Mouse (Mus musculus): ENCODE measurements at regions not wholly inside any gene's neighbourhood (a gene's known extent, or its start where the extent isn't known, plus 50 kb on each side); places are given as distances from the start of the nearest gene placed in this dataset.

DNA sequence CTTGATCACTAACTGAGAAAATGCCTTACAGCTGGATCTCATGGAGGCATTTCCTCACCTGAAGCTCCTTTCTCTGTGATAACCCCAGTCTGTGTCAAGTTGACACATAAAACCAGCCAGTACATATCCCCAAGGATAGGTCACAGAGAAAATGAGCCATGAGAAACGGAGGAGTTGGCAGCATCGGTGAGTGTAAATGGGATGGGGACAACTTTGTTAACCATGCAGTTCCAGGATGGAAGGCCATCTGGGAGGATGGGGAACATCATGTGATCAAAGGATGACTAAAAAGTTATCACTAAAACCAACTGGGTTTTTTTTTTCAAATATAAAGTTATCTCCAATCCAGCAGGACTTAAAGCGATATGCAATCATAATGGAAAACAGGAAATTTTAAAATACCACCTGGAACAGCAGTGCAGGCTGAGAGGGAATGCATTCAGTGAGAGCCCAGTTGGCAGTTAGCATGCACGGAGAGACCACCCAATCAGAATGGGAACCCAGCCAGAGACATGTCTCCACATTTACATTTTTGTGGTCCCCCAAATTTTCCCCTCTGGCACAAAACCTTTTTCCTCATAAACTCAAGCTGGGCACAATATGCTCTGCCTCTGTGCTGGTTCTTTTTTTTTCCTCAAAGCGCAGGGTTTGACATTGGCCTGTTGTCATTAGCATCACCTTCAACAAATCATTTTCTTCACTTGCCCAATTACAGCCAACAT is 475.7 kb downstream of the Rapgef2 start:
- in situ Hi-C loops (cut with MboI; ENCODE audit: unreplicated experiment in 2 of 2) = no loop called here

DNA sequence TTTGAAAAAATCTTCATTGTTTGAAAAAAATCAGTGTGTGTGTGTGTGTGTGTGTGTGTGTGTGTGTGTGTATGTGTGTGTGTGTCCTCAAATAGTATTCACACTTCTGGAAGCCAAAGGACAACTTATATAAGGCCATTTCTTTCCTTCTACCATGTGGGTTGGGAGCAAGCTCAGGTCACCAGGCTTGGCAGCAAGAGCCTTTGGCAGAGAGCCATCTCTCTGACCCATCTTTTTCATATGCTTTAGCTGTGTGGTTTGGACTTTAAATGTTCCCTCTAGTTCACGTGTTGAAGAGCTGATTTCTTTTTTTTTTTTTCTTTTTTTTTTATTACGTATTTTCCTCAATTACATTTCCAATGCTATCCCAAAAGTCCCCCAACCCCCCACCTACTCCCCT is 483.1 kb downstream of the Rapgef2 start:
- in situ Hi-C loops (cut with MboI; ENCODE audit: unreplicated experiment in 2 of 2) = no loop called here

DNA sequence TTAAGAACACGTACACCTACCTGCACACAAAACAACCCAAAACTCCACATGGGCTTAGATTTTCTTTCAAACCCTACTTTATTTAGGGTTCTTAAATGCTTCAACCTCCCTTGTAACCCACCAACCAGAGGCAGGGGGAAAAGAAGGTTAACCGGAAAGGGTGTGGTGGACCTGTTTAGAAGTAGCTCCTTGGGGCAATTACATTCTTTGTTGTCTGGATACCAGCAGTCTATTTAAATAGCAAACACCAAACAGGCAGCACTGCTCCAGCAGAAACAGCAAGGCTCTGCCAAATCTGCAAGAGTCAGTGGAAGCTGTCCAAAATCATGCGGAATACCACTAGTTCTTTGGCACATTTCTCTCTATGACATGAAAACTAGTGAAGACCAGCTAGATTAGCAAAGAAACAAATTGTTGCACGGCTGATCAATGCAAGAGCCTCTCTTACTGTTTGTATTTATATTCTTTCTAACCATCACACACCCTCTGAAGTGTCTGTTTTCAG is 490.3 kb downstream of the Rapgef2 start:
- in situ Hi-C loops (cut with MboI; ENCODE audit: unreplicated experiment in 2 of 2) = no loop called here

DNA sequence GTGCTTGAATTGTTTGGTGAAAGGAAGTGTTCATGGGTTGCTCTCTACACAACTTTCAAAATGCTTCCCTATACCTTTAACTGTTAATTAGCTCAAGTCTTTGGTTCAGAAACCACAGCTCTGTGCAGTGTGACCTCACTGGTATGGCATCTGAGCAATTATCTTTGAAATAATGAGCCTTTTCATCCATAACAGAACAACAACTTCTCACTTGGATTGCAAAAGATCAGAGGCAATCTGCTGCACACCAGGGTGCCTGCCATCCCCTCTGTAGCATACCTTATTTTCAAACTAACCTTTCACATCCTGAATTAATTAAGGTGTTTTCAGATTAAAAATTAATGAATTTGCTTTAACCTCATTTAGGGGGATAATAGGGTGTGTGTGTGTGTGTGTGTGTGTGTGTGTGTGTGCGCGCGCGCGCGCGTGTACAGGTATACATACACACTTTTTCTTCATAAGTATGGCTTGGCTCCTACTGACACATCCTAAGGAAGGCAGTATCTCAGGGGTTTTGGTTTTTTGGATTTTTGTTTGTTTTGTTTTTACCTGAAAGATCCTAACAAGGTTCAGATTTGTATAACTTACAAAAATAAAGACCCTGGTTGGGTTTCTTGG is 493.8 kb downstream of the Rapgef2 start:
- in situ Hi-C loops (cut with MboI; ENCODE audit: unreplicated experiment in 2 of 2) = no loop called here

DNA sequence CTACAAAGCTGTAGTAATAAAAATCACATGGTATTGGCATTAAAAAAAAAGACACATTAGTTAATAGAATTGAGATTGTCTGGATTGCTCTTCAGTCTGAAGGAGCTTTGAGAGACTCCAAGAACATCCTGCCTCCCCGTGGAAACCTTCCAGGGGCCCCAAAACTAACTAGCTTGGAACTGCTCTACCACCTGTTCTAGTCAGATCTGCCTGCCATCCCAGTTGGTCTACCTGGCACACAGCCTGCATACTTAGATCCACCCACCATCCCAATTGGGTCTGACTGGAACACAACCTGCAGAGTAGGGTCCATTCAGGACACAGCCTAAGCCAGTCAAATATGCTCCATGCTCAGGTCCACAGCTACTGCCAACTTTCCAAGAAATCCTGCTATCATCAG is 503.6 kb downstream of the Rapgef2 start:
- in situ Hi-C loops (cut with MboI; ENCODE audit: unreplicated experiment in 2 of 2) = no loop called here

DNA sequence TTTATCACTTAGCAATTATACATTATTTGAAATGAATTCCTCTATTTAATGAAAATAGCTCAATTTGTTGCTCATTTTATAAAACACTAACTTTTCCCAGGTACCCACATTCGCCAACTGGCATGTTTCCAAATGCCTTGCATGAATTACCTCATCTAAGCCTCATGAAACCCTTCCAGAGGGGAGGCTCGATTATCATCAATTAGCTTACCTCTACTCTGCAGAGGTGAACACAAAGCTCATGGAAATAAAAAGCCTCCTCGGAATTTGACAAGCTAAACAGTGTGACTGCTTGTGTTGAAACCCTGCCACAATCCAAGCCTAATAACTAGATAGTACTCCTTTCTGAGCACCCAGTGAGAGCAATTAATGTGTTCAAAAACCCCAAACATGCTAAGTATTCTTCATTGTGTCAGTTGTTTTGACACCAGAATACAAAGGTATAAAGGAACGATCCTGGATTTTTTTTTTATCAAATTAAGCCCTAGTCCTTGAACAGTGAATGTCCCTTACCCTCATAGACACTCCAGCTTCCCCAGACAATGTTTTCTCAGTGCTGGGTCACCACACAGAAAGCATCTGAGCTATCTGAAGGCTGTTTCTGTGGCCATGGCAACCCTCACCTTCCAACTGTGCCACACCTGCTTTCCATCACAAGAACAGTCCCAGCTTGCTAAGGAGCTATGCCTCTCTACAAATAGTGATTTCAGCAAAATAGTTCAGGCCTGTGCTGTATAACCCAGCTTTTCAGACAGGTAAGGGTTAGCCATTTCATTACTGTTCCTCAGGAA is 530.4 kb downstream of the Rapgef2 start:
- in situ Hi-C loops (cut with MboI; ENCODE audit: unreplicated experiment in 2 of 2) = no loop called here

DNA sequence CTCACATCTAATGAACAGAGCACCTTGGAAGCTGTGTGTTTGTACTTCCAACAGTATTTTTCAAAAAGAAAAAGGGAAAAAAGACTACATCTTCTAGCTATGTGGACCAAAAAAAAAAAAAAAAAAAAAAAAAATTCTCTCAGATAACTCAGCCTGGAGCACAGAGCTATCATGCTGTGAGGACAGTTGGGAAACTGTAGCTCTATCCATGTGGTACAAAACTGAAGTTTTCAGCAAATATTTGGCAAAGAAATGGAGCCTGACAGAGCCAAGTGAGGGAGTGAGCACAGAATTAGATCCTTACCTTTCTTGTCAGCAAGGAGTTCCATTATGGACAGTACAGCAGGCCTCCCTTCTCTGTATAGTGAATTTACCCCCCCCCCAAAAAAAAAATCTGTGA is 550.2 kb downstream of the Rapgef2 start:
- in situ Hi-C loops (cut with MboI; ENCODE audit: unreplicated experiment in 2 of 2) = no loop called here

DNA sequence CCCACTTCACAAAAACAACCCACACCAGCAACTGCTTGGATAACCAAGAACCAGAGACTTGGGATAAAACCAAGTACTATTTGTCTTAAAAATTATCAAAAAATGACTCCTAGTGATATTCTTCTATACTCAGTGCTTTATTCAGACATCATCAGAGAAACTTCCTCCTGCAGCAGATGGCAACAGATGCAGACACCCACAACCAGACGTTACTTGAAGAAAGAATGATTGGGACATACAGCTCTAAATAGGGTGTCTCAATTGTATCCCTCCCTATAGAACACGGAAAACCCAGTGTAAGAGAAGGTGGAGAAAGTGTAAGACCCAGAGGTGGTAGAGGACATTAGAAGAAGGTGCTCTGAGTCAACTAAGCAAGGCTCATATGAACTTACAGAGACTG is 569.6 kb downstream of the Rapgef2 start:
- in situ Hi-C loops (cut with MboI; ENCODE audit: unreplicated experiment in 2 of 2) = no loop called here

DNA sequence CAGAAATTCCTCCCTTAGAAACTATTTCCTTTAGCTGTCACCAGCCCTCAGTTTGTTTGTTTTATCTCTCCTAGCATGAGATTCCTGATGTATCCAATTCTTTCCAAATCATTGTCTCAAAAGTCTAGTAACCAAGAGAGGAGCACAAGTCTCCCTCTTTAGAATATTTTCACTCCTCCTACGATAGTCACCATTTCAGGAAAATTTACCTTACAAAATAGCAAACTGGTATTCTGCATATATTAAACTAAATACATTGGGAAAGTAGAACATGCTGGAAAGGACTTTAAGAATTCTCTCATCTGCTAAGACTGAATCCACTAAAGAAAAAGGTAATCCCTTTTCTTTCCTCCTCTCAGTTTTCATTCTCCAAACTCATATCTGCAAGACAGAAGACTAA is 578.6 kb downstream of the Rapgef2 start:
- in situ Hi-C loops (cut with MboI; ENCODE audit: unreplicated experiment in 2 of 2) = no loop called here

DNA sequence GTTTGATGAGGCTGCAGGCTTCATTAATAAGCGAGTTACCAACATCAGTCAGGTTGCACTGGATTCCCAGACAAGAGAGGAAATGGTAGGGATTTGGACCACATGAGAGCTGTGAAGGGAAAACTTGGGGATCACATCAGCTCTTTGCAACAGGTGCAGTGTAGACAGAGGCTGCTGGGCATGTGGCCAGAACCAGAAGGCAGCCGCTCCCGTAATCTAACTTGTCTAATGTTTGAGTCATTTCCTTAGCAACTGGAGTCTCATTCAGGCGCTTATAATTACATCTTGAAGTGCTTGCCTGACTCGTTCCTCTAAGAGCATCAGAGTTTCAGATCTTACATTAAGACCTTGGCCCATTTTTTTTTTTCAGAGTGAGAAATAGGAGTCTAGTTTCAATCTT is 587.4 kb downstream of the Rapgef2 start:
- in situ Hi-C loops (cut with MboI; ENCODE audit: unreplicated experiment in 2 of 2) = no loop called here

DNA sequence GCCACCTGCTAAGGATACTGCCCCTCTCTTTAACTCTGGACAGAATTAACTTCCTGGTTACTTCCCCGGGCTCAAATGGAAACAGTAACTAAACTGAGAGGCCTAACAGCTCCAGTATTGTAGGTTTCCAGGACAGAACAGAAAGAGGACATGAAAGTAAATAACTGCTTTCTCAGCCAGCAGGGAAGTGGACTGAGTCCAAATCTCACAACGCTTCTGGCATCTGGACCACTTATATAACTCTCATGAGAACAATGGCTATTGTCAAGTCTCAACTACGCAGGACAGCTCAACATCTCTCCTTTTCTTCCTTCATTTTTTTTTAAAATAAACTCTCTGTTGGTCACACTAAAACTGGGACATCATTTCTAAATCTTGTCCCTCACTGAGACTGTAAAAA is 594.8 kb downstream of the Rapgef2 start:
- in situ Hi-C loops (cut with MboI; ENCODE audit: unreplicated experiment in 2 of 2) = no loop called here

DNA sequence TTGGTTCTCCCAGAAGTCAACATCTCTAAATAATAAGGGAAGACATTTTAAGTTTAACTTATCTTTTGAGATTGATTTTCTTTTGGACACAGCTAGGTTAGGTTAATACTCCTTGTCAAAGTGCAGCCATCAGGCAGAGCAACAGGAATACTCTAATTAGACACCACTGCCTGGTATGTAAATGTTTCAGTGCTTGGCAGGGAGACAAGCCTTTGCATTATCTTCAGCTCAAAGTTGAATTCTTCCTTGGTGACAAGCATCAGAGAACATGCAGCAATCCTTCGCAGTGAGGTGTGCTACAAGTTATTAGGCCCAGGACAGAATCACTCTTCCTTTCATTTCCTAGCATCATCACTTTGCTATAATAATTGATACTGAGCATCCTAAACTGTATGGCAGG is 608.7 kb downstream of the Rapgef2 start:
- in situ Hi-C loops (cut with MboI; ENCODE audit: unreplicated experiment in 2 of 2) = no loop called here

DNA sequence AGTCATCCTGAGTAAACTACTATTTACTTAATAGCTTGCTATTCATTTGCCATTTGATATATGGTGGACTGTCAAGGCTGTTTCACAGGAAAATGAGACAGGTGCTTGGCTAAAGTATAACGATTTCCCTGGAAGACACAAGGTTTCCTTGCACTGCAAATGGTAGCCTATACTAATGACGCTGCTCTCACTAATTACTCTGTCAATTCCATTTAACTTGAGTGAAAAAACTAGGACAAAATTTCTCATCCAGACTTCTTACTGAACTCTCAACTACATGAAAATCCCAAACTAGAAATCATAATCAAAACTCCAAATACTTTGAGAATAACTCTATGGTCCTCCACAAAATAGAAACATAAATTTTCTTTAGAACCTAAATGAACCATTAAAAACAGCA is 609.5 kb downstream of the Rapgef2 start:
- in situ Hi-C loops (cut with MboI; ENCODE audit: unreplicated experiment in 2 of 2) = no loop called here

DNA sequence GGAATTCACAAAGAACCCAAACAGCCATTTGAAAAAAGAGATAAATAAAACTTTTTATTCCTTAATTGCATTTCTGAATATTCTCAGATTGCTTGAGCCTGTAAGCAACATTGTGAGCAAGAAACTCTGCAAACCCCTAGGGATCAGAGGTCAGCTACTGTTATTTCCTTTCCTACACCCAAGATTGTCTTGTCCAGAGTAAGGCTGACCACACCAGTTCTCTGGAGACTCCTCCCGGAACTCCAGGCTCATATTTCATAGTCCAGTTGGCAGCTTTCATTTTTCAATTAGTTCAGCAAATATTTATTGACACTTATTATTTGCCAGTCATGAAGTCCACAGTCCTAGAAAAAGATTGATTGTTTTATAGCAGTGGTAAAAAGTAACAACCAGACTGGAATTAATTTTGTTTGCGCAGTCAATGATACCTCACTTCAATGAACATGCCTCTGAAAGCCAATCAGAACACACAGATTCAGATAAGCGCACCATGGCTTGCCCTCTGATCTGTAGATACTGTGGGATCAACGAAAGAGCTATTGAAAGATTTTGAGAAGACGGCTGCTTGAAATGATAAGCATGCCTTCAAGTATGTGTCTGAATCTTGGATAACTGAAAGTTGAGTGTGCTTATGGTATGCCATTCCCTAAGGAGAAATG is 611.7 kb downstream of the Rapgef2 start:
- in situ Hi-C loops (cut with MboI; ENCODE audit: unreplicated experiment in 2 of 2) = no loop called here

DNA sequence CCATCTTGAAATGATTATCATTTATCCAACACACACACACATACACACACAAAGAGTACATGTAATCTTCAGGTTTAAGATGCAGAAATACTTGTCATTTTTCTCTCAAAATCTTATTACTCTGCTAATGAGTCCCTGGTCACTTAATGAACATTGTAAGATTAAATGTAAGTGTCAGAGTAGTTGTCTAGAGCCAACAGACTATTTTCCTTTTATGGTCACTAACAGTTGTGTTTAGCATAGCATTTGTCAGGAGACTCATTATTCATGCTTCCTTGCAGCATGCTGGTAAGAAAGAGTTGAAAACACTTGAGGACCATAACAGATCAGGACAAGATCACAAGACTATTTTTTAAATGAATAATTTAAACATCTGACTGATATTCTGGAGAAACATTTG is 618.3 kb downstream of the Rapgef2 start:
- in situ Hi-C loops (cut with MboI; ENCODE audit: unreplicated experiment in 2 of 2) = no loop called here

DNA sequence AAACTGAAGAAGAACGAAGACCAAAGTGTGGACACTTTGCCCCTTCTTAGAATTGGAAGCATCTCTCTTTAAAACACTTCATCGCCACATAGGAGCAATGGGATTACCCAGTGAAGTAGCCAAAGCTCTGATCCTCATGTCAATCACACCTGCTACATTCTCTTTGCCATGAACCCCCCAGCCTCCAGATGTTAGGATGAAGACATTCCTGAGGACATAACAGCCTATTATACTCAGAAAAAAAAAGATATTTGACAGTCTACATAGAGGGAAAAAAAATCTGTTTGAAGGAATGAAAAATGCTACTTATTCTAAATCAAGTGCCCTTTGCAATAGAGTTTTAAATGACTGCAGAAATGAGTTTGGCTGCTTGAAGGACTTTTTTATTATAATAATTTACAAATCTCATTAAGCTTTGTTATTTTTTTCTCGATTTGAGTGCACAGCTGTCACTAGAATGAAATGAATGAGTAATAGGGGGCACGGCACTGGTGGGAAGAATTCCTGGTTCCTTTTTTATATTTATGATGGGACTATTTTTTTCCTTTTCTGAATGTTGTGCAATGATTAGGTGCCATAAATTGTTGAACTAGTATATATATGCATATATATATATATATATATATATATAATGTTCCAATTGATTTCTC is 618.8 kb downstream of the Rapgef2 start:
- in situ Hi-C loops (cut with MboI; ENCODE audit: unreplicated experiment in 2 of 2) = no loop called here

DNA sequence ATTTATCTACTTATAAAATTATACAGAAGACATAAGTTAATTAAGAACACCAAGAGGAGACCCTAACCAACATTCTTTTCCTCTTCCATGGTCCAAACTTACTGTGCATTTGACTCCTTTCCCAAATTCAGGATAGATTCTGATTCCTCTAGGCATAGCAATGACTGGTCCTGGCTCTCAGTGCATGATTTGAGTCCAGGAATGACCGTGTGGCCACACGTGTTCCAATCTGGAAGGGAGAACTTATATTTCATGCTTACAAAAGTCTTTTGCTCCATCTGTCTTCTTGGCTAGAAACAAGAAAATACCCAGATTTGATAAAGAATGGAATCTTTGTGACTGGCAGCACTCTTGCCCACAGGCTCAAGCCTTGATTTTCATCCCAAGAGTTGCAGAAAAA is 638.2 kb downstream of the Rapgef2 start:
- in situ Hi-C loops (cut with MboI; ENCODE audit: unreplicated experiment in 2 of 2) = loop anchor here in 1 of 2 experiments (25.0 kb wide), 1 partner anchor 264 kb away; no protein-coding TSS in a partner anchor

DNA sequence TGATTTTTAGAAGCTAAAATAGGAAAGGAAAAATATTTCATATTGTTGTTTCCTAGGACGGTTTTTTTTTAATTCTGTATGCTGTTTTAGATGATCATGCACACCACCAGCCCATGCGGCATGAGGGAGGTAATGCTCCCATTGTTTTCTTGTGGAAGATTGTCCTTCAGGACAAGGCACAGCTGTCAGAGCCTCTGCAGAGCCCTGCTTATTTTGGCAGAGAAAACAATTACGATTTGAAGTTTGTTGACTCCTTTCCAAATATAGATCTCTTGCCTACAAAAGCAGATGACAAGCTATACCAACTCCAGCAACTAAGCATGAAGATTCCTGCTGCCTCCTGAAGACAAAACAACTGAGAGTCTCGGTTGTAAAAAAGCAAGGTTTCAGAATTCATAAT is 650.9 kb downstream of the Rapgef2 start:
- in situ Hi-C loops (cut with MboI; ENCODE audit: unreplicated experiment in 2 of 2) = loop anchor here in 1 of 2 experiments (25.0 kb wide), 1 partner anchor 277 kb away; no protein-coding TSS in a partner anchor

DNA sequence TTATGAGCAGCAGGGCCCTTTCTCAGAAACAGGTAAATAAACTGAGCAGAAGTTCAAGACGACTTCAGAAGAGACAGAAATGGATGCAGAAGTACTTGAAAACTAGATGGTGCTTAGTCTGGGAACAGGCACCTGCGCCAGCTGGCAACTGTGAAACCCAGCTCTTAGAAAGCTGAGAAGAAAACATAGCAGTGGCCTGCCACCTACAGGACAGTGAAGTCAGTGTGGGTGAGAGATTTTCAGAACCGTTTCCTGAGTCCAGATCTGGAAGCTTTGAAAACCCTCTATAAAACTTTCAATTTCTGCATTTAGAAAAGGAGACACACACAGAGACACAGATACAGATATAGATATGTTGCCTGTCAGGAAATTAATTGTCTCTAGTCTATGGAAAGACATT is 667.4 kb downstream of the Rapgef2 start:
- in situ Hi-C loops (cut with MboI; ENCODE audit: unreplicated experiment in 2 of 2) = loop anchor here in 1 of 2 experiments (10.0 kb wide), 1 partner anchor 254 kb away; no protein-coding TSS in a partner anchor

DNA sequence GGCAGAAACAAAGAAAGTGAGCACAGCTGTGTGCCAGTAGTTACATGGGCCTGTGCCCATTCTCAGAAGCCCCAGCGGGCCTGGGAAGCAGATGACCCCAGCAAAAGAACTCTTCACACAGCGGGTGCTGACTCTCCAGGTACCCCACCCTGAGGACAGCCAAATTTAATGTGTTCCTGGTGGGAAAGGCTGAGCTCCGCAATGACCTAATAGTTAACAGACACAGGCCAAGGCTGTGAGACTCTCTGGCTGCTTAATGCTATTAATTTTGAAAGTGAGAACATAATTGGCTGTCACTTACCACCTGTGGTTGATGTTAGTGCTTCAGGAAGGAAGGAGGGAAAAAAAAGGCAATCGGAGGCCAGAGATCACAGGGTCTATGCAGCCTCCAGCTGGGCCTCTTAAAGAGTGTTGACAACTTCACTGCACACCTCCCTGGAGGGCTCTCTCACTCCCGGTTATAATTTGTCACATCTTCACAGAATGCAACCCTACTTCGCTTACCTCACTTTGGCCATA is 691.5 kb downstream of the Rapgef2 start:
- in situ Hi-C loops (cut with MboI; ENCODE audit: unreplicated experiment in 2 of 2) = loop anchor here in 1 of 2 experiments (10.0 kb wide), 1 partner anchor 470 kb away; no protein-coding TSS in a partner anchor

All from v-Abl transformed pro-B cells (cell line).